Mouse (Mus musculus) heart, postnatal 4 days (tissue): ENCODE data around the gene Arl5b. TPM values are rescaled to one million over a fixed set of nuclear protein-coding genes. Genes with fewer than 3 reads are reported as not detected.

ENCODE experiments used
- DNase-seq: peaks from one replicate; pipeline ENCODE4 v3.0.0; 2021
- total RNA-seq, 2 experiments: library from RNA; stranded (reverse); gene quantifications; 2 replicates each; pipeline ENCODE4 v1.2.3; 2021

Arl5b gene
- 10 to 100 TPM; 36.9 to 42.1 TPM for total RNA-seq

GRCm38 (mm10) chr2:15049117-15049873 lies at the start of gene Arl5b:
TSS of gene Arl5b (plus strand) at chr2:15049395.
- peak; percentile 94 for DNase-seq

DNA sequence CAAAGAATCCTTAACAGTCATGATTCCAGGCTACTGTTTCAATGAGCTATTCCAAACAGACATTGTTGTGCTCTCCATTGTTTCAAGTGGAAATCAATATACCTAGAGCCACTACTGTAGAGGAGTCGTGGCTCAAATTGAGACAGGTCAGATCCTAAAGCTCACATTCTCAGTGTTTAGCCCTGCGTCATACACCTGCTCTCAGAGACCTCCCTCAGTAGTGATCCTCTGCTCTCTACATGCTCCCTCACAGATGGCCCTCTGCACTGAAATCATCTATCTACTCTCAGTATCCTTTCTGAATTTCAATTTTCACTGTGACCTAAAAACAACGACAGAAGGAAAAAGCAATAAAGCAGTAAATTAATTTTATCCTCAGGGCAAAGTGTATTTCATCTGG lies 41.7 kb upstream of the Arl5b start:
- DNase-seq, result no peak

DNA sequence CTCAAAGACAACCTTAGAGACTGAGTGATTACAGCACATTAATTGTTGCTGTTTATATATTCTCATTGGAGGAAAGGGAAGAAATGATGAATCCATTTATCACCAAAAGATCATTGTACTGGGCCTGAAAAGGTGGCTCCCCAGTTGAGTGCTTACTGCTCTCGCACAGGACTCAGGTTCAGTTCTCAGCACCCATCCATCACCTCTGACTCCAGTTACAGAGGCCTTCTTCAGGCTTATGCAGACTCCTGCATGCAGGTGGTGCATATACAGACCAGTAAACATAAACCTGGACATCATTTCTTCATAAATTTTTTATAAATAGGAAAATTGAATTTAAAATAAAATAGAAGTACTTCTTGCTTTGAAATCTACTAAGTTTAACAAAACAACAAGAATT lies 41.1 kb upstream of the Arl5b start:
- DNase-seq, result no peak

DNA sequence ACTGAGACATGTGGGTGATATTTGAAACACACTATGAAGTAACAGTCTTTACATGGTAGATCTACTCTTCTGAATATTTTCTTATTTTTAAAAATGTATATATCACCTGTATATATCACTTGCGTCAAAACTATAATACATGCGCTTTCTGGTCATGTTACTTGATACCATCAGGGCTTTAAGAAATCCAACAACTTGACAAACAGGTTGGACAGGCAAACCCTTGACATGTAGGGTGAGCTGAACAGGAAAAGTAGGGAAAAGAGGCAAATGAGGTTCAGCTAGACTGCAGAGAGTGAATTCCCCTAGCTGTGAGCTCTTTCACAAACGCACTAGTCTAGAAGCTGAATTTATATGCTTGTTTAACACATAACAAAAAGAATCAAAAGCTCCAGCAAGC lies 22.4 kb upstream of the Arl5b start:
- no peak for DNase-seq

DNA sequence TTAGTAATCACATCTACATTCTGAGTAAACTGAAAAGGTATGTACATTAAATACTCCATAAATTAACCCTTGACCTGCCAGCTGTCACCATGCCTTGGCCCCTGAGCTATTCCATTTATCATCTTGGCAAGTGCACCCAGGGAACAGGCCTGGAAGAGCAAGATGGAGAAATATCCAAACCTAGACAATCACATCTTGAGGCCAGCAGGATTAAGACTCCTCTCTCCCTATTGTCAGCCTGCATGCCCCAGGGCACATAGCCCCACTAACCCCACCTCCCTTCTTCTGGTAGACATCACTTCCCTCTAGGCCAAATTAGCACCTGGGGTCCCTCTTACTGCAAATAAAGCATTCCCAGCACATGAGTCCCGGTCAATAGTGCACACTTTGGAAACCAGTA lies 21.4 kb upstream of the Arl5b start:
- DNase-seq, result no peak

DNA sequence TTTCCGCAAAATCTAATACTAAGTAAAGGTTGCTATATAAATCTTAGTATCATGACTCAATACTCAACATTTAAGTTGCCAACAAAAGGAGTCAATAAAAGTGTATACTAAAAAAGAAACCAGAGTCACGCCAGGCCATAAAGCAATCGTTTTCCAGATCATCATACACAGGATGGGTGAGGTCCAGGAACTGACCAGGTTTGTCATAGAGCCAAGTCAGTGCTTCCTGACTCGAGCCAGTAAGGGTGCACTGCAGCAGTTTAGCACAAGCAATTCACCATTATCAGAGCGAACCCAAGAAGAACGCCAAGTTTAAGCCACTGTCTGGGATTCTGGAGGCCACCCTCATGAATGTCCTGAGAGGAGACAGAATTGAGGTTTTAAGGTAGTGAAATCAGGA lies 10.5 kb upstream of the Arl5b start:
- peak; percentile 39 for DNase-seq

- DNase-seq, result peak; percentile 34
These were observed 8.9 kb upstream of the Arl5b start for GRCm38 (mm10) chr2:15040326-15040725.

- no peak for DNase-seq
These were observed 5.3 kb downstream of the Arl5b start for GRCm38 (mm10) chr2:15054496-15054895.

DNA sequence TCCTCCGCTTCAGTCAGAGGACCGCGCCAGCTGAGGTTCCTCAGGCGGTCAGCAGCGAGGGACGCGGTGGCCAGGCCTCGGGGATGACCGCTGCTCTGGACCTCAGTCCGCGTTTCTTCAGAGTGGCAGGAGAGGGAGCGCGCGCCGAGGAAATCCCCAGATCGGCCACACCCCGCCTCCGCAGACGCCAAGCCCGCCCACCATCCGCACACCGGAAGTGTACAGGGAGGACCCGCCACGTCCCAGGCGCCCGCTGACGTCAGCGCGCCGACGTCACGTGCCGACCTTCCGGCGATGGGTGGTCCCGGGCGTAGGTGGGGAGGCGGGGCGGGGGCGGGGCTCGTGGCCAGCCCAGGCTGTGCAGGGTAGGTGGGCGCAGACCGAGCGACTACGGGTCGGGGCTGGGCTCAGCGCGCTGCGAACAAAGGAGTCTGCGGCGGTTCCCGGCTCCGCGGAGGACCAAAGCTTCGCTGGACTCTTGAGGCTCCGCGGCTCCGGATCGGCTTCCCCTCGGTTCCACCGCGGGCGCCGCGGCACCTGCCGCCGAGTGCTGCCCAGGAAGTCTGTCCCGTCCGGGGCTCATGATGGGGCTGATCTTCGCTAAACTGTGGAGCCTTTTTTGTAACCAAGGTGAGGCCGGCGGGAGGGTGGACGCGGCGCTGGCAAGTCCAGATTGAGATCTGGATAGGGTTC lies 5.9 kb downstream of the Arl5b start, which contains the start of gene Nsun6:
Gene Nsun6 (minus strand): TSS at position 125 of the 693 bp plus-strand sequence.
- peak; percentile 98 for DNase-seq

DNA sequence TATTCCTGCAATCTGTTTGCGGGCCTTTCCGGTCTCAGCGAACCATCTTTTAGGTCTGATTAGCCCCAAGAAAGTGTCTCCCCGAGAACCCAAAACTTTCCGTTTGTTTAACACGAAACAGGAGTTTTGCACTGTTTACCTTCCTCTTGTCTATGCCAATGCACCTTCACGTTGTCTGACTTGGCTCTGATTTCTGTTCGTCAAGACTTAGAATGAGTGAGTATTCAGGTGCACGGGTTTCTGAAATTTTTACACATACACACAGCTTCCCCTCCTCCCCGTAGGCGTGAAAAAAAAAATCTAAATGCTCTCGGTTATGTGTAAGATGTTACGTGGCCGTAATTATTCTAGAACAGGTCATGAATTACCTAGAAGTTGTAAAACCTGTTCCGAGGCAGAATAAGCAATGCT lies 6.6 kb downstream of the Arl5b start:
- no peak for DNase-seq

- peak; percentile 38 for DNase-seq
These were observed 9.0 kb downstream of the Arl5b start for GRCm38 (mm10) chr2:15058227-15058626.

DNA sequence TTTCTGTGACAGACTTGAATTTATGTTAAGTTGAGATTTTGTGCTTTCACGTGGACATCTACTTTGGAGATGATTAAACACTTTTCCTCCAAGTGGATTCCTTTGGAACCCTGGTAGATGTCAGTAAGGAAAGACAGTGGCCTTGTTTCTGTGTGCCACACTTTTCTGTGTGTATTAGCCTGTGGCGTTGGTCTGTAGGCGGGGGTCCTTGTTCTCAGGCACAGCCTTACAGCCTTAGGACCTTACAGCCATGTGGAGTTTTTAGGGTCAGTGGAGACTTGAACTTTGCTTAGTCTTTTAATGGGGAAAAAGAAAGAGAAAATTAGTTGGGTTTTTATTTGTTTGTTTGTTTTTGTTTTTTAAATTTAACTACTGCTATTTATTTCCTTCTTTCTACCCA lies 11.7 kb downstream of the Arl5b start:
- DNase-seq, result no peak

GRCm38 (mm10) chr2:15063815-15064214 lies 14.6 kb downstream of the Arl5b start:
- no peak for DNase-seq

DNA sequence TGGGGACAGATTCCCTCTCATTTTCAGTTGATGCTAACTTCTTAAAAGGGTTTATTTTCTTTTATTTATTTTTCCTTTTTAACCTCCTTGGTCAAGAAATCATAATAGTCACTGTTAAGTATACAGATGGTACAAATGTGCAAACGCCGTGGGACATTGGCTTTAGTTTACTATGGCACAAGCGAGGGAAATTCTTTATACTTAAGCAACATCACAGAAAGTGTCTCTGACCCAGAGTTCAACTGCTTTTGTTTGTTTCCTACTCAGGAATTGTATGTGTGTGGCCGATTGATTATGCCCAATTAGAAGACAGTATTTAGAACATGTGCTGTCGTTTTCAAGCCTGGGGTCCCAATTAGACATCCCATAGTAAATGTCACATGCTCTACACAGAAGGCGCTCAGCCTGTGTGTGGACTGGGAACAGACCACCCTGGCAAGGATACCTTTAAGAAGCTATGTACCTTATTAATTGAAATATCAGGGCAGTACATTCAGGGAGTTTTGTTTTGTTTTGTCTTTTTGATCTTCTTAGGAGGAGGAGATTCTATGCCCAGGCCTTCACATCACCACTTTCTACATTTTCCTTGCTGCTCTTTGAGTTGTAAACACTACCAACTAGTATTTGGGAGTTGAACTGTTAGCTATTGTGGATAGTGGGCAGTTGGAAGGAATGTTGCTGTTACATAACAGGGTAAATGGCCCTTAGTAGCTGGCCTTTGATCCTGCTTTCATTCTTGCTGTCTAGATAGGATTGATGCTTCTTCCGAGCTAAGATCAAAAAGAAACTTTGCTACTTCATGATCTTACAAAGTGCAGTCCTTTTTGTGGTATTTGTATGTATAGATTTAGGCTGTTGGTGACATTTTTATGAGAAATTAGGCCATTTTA lies 15.4 kb downstream of the Arl5b start:
- DNase-seq, result no peak

DNA sequence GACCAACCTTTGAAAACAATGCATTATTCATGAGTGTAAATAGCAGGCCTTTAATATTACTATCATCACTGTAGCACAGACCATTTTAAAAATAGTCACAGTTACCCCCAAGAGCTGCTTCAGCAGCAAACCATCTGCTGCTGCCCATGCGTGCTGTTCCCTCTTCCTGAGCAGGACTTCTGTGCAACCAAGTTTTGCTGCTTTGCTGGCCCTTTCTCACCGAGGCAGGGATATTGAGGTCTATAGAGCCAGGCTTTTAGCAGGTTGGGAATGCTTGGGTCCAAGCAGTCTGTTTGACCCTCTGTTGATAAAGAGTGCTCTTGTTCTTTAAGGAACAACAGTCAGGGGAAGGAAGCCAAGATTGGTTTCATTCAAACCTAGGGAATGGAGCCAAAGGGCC lies 16.3 kb downstream of the Arl5b start:
- no peak for DNase-seq

DNA sequence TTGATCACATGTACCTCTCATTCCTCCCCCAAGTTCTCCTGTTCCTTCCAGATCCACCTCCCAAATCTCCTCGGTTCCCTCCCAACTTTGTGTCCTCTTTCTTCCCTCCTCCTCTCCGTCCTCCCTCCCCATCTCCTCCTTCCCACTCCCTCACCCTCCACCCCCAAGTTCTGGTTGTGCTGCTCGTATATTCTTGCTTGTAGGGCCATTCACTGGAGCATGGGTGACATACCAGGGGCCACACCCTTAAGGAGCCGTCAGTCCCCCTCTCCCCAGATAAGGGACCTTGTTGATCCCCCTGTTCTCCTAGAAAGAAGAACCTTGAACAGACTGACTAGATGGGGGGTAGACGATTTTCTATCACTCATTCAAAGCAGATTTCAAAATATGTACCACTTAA lies 17.9 kb downstream of the Arl5b start:
- DNase-seq, result no peak

GRCm38 (mm10) chr2:15083702-15084101 lies 34.5 kb downstream of the Arl5b start:
- no peak for DNase-seq

- no peak for DNase-seq
These were observed 38.1 kb downstream of the Arl5b start for GRCm38 (mm10) chr2:15087308-15087707.

- DNase-seq, result no peak
These were observed 47.4 kb downstream of the Arl5b start for GRCm38 (mm10) chr2:15096514-15097090.

GRCm38 (mm10) chr2:15104386-15104785 lies 55.2 kb downstream of the Arl5b start:
- DNase-seq, result no peak

DNA sequence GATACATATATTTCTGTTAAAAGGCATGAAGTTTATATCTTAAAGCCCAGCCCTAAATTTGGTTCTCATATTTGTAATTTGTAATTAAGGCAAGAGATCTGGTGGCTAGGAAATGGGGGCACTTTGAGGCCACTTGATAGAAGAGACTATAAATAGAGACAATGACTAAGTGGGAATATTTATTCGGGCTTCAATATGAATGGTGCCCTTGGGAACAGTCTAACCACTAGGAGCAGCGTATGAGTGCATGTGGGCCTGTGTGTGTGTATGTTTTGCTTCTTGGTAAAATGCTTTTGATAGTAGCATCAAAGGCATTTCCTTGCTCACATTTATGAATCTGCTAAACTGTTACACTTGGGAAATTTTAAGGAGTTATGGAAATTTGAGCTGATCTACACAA lies 62.1 kb downstream of the Arl5b start:
- no peak for DNase-seq

DNA sequence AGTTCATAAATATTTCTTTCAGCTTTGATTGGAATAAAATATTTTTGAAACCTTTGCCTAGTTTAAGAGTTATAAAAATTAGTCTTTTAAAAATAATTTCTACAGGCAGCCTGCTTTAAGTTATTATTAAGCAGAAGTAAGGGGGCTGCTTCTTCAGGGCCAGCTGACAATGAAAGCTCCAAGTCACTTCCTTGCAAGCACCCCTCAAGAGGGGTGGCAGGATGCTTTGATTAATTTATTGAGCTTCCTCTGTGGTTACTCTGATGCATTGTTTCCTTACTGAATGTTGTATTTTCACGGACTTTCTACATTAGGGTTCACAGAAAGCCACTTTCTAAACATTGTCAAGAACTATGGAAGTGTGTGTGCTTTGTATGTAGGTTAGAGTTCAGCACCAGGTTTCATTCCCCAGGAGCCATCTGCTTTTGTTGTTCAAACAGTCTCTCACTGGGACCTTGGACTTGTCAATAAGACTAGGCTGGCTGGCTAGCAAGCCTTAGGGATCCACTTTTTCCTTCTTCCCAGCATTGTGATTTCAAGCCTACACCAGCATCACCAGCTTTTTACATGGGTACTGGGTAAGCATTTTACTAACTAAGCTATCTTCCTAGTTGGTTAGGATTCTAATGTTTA lies 62.7 kb downstream of the Arl5b start:
- DNase-seq, result no peak
